Mouse (Mus musculus): ENCODE data around the gene Apip.

Apip gene

DNA sequence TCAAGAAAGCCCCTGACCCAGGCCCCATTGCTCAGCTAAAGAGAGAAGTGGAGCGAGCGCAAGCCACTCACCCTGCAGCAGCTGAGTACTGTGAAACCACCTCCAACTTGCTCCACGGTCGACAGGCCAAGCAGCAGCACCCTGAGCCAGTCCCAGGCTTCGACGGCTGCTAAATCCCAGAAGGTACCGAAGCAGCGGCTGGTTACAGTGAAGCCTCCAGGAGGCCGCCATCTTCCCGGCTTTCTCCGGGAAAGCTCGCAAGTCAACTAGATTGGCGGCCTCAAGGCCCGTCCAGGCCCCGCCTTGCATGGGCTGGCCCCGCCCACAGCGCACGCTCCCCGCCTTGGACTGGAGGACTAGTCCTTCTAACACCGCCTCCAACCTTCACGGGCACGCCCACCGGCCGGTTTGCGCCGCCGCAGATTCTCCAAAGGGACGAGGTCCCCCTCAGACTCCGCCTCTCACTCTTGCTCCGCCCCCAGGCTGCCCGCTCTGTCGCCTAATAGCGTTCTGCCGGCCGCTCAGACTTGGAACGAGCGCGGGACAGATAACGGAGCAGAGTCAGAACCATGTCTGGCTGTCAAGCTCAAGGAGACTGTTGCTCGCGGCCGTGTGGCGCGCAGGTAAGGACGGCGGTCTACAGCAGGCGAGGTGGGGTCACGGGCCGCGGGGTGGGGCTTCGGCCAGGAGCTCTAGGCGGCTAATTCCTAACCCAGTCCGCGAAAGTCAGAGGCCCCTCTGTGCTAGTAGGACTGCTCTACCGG lies at the start of gene Apip, which contains the start of gene Pdhx:
TSS of gene Apip (plus strand) at position 457 of the 764 bp plus-strand sequence.
TSS of gene Pdhx (minus strand) at position 295 of the 764 bp plus-strand sequence.
- DNase-seq (ENCODE audit: low spot score in 2 of 2) = peak; percentile 99 to 100

DNA sequence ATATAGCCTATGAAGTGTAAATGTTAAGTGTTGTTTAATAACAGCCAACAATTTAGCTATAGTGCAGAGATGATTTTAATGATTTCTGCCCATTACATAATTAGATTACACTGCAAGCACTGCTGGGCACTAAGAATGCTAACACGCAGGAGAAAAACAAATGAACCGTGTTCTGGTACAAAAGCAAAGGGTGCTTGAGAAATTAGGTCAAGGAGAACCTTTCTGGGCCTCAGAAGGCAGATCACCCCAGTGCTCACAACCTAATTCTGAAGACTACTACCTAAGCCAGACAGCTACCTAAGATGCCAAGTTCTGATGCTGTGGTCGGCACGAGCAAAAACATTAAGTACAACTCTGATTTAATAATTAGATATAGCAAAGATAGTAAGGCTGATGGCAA lies 35.6 kb upstream of the Apip start:
- DNase-seq (ENCODE audit: low spot score in 2 of 2) = no peak

DNA sequence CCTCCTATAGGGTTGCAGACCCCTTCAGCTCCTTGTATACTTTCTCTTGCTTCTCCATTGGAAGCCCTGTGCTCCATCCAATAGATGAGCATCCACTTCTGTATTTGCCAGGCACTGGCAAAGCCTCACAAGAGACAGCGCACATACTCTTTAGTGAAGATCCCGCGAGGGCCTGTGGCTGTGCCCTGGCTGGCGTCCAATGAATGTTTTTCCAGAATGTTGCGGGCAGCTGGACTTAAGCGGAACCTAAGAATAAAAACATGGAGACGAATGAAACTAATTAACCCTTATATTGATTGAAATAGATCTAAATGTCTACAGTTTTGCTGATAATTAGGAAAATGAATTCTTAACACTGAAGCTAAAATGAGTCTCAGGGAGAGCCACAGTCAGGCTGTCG lies 32.6 kb upstream of the Apip start:
- no peak for DNase-seq (ENCODE audit: low spot score in 2 of 2)

DNA sequence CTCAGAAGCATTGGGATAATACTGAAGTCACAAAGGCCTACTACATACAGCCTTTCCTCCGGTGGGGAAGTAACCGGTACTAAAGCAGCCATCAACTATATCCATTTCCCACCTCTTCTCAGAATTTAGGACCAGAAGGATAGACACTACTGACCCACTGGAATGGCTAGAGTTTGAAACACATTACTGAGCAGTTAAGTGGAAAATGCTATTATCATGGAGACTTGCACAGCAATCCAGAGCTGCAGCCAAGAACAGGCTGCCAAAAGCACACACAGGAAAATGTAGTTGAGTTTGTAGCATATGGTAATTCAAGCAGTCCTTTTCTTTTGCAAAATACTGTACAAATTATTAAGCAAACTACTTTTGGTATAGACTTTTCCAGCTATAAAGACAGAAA lies 28.2 kb upstream of the Apip start:
- no peak for DNase-seq (ENCODE audit: low spot score in 2 of 2)

DNA sequence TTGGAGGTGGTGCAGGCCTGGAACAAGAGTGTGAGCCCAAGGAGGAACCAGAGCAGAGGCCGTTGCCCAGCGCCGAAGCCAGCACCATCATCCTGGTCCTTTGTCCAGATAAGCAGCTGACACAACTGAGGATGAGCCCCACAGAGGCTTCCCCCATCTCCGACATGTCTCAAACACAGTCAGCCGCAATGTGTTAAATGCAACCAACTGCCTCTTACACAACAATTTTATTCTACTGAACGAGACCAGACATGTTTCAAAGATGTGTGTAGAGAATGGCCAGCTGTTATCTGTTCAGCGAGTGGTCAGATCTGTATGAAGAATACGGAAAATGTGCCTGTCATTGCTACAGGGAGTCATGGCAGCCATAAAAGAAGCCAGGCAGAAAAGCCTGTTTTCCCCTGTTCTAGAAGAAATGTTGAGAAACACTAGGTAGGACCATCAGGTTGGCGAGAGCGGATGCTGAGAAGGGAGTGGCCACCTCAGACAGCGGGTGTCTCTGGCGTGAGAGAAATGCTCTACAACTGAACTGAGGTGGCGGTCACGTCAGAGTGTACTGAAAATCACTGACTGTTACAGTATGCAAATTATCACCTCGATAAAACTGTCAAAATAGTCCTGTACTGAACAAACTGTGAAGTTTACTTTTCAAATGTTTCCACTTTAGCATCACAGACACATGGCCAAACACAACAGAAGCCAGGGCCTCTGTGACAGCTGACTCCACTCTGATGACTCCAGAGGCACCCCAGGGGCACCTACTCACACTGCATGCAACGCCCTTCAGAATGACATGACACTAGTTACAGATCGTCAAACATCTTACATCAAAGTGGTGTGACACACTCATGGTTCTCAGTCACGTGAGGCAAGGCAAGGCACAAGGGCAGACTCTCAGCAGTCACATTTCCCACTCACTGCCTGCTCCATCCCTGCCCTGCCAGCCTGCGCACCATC lies 21.3 kb upstream of the Apip start:
- no peak for DNase-seq (ENCODE audit: low spot score in 2 of 2)

DNA sequence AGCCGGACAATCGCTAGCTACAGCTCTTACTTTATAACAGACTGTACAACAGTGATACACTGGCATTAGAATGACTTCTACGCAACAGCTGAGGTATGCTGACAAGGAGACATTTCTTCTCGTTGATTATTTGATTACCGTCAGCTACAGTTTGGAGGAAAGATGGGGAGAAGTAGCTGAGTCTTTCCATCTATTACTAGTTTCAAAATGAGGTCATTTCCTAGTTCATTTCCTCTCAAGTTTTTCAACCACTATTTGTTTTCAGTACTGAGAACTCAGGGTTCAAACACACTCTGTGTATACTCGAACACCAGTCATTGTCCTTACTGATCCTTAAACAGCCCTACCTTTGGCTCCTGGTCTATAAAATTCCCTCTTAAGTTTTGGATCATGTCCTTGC lies 17.7 kb upstream of the Apip start:
- DNase-seq (ENCODE audit: low spot score in 2 of 2) = no peak

DNA sequence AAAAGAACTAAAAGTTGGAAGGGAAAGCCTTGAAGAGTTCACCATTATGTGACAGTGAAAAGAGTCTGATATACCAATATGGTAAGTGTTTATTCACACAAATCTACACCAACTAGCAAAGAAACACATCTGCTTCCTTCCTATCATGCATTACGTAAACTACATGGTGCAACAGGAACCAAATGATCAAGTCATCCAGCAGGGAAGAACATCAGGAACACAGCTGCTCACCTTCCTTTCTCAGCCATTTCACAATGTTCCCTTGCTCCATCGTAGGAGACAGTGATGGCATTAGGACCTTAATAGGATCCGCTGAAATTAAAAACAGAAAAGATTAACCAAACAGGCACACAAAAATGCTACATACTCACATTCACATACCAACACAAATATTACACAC lies 15.2 kb upstream of the Apip start:
- DNase-seq (ENCODE audit: low spot score in 2 of 2) = no peak

DNA sequence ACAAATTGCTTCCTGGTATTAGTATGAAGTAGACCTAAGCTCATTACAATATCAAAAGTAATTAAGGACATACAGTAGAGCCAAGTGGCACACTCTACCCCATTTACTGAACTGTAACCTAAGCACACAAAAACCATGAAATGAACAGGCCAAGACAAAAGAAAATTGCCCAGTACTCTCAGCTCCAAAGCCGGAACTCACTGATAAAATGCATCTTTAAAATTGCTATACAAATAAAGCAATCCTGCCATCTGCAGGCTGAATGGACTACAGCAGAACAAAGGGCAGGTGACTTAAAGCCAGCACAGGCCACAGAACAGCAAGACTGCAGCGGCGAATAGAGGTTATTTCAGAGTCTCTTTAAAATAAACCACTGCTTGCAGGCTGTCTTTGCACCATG lies 10.6 kb upstream of the Apip start:
- no peak for DNase-seq (ENCODE audit: low spot score in 2 of 2)

DNA sequence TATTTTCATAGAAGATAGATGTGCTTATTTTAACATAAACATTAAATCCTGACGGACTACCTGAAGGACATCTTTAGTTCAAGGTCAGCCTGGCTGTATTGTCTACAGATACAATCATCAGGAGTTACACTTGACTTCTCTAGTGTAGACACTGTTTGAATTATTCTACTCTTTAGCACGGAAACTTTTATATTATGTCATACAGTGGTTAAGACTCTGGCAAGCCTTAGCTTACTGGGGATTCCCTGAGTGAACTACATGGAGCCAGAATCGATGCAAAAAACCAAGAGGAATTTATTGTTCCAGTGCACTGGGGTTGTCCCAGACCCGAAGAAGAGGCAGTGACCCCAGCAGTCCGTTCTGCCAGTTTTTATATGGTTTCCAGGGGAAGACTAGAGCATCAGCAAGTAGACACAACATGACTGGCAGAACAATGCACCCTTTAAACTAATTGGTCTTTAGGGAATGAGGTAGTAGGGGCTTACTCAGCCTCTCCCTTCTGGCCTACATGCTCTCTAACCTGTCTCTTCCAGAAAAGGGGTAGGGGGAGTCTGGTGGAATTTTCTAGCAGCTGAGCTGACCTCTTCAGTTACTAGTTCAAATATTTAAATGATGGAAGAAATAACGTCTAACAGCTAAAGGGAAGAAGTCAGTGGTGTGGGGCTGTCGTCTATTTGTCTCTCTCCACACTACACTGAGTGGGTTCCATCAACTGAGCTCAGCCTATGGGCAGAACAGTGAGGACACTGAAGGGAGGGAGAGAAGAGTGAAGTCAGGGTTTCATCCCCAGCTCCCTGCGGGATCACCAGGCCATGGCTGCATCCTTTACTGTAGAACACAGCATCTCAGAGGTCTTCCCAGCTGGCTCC lies 6.6 kb upstream of the Apip start:
- DNase-seq (ENCODE audit: low spot score in 2 of 2) = no peak

DNA sequence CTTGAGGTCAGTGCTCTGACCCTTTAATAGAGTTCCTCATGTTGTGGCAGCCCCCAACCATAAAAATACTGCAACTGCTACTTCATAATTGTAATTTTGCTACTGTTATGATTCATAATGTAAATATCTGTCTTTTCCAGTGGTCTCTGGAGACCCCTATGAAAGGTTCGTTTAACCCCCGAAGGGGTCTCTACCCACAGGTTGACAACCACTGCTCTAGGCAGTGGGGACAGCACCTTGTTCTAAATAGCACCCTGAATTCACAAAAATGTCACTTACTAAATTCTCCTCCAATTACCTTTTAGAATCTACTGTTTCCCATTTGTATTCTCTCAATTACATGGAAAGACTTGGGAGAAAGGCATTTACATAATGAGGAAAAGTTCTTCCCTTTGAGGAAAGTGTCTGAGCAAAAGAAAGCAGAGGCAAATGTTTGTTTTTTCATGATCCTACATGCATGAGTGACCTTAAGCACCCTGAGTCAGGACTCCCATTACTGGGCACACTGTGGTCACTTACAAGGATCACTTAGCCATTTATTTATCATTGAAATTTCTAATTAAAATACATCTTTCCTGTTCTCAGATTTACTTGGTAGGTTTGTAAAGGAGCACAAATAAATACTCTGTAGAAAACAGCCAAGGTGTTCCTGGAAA lies 5.8 kb upstream of the Apip start:
- DNase-seq (ENCODE audit: low spot score in 2 of 2) = no peak

DNA sequence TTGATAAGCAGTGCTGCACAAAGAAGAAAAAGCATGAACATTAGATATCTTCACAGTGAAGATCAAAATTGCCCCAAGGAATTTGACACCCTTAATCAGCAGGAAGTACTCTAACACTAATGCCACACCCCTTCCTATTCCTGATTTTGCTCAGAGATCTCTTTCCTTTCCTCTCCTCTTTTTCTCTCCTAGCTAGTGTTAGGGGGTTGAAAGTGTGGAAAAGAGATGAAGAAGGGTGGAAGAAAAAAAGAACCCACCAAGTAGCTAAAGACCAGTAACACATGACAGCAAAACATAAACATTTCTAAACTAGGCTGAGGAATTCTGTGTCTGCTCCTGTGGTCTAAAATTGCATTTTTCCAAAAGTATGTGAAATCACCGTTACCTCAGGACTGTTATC lies 4.9 kb upstream of the Apip start:
- no peak for DNase-seq (ENCODE audit: low spot score in 2 of 2)

DNA sequence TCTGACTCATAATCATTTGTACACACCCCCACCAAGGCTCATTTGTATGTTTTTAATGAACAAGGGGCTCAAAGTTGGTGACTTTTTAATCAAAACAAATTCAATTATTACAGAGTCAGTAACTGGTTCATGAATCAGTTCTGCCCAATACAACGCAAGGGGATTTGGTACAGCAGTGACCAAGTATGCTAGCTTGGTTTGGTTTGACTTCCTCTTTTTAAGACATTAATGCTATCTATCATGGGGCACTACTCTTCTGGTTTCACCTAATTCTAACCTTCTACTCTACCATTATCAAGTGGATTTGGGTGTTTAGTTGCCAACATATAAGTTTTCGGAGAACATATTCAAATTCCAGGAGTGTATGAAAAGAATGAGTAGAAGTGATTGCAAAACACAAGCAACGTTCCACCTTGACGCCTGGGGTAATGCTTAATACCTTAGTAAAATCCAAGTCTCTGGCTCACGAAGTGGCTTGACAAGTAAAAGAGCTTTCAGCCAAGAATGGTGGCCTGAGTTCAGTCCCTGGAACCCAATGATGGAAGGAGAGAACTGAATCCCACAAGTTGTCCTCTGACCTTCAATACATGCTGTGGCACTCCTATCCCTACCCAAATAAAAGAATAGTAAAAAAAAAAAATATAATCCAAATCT lies 3.6 kb upstream of the Apip start:
- DNase-seq (ENCODE audit: low spot score in 2 of 2) = no peak

DNA sequence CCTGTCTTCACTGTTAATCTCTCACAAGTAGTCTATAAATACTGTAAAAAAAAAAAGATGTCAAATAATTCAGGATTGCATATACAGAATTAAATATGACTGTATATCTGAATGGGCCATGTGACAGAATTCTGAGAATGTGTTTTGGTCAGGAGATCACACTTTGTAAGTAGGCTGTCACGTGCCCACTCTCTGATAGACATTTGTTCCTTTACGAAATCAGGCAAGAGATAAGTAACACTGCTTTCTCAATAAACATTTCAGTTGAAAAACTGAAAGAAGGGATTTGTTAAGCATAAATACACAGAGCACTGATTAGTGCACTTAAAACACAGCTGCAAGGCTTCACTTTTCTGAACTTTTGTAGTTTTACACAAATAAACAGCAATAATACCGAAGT lies 2.9 kb upstream of the Apip start:
- no peak for DNase-seq (ENCODE audit: low spot score in 2 of 2)

DNA sequence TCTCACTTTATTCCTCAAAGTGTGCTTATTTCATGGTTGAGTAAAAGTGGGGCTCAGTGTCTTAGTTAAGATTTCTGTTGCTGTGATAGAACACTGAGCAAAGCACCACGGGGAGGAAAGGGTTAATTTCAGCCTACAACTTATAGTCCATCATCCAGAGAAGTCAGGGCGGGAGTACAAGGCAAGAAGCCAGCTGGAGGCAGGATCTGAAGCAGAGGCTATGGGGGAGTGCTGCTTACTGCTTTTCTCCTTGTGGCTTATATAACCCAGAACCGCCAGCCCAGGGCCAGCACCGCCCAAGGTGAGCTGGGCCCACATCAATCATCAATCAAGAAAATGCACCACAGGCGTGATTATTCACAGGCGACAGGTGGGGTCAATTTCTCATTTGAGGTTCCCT lies 7.6 kb downstream of the Apip start:
- no peak for DNase-seq (ENCODE audit: low spot score in 2 of 2)

DNA sequence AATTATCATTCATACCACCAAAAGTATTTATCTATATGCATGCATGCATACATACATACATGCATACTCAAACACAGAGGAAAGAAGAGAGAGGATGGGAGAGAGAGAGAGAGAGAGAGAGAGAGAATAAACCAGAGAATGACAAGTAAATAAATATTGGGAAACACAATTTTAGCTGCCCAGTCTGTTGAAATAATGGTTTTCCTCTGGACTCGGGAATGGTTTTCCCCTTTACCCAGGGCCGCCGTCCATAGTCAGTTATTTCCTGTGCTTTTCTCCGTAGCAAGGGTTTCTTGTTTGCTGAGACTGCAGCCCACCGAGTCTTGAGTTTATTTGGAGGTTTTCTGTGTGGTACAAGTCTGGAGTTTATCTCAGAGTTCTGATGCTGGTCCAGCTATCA lies 8.2 kb downstream of the Apip start:
- DNase-seq (ENCODE audit: low spot score in 2 of 2) = no peak

DNA sequence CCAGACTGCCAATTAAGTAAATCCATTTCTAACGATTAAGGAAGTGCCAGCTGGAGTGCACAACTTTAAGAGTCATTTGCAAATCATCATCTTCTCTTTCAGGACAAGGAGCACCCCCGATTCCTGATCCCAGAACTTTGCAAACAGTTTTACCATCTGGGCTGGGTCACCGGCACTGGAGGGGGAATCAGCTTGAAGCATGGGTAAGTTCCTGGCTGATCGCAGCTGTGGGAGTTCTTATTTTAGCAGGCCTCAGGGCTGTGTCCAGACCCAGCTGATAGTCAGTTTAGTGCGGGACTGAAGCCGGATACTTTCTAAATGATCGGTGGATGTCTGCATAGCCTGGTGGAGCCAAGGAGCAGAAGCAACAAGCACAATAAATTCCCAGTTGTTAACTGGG lies 9.4 kb downstream of the Apip start:
- DNase-seq (ENCODE audit: low spot score in 2 of 2) = no peak

DNA sequence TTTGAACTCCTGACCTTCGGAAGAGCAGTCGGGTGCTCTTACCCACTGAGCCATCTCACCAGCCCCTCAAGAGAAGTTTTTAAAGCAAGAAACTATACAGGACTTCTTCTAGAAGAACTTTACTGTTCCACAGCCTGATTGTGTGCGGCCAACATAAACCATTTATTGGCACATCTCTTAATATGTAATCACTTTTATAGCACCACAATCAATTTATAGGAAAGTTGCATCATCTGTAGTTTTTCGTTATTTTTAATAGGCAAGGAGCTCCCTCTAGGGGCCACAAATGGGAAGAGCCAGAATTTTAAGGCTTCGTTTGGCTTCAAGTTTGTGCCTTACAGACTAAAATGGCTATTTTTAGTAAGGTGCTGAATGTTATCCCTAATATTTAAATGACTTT lies 11.0 kb downstream of the Apip start:
- DNase-seq (ENCODE audit: low spot score in 2 of 2) = no peak

DNA sequence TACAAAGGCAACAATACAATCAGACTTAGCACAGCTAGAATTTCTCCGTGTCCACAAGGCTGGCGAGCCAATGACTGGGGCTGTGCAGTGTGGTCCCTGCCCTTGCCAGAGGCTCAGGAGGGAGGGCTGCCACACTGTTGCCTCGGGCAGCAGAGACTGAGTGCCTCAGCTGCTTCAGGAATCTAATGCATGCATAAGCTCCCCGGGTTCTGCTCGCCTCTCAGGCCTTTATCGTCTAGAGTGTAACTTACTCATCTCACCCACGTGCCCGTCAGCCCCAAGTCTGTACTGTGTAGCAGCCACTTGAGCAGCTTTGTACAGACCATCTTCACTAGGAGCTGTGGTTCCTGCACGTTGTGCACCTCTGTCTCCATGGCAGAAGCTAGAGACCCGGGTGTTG lies 12.2 kb downstream of the Apip start:
- no peak for DNase-seq (ENCODE audit: low spot score in 2 of 2)

DNA sequence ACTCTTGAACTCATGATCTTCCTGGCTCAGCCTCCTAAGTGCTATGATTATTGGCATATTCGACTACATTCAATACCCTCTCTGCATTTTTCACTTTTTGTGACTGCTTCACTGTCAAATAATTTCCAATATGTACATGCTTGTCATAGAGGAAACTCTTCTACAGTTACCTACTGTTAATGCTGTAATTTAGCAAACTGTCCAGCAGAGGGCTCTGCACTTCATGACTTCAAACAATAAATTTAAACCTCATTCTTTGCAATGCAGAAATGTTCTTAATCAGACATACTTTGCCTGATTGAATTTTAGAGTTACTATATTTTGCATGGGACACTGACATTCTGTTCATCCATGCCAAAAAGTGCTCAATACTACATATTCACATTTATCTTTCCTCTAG lies 13.0 kb downstream of the Apip start:
- DNase-seq (ENCODE audit: low spot score in 2 of 2) = no peak

DNA sequence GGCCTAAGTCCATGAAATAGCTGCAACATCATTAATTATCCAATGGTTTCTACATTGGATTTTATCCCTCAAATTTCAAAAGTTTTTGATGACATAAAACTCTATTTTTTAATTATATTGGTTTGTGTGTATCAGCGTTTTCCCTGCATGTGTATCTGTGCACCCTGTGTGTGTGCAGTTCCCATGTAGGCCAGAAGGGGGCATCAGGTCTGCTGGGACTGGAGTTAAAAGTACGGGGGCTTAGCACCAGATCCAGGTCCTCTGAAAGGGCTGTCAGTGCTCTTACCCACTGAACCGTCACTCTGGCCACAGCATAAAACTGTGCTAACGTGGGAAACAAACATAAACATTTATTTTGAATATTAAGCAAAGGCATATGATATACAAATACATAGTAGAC lies 14.6 kb downstream of the Apip start:
- DNase-seq (ENCODE audit: low spot score in 2 of 2) = no peak

DNA sequence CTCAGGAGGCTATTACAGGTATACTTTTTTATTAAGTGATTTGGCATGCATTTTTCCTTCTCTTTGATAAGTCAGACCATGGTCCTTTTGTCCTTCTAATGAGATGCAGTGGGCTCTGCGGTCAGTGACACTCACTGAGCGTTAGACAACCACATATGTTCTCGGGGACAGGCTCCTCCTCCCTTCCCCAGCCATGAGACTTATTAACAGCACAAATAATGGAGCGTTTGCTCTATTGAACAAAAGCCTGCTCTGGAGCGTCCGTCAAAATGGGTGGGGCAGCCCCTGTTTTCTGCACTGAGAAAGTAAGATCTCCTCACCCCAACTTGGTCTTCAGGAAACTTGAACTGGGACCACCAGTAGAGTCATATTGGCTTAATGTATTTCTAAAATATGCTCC lies 16.0 kb downstream of the Apip start:
- no peak for DNase-seq (ENCODE audit: low spot score in 2 of 2)

All from frontal cortex, postnatal 25 days (tissue).